Mouse (Mus musculus): ENCODE data around the gene Ubap2l. TPM values are rescaled to one million over a fixed set of nuclear protein-coding genes. Genes with fewer than 3 reads are reported as not detected.

Ubap2l gene
- total RNA-seq, 2 experiments from 2014 or later = 113 to 123 TPM

DNA sequence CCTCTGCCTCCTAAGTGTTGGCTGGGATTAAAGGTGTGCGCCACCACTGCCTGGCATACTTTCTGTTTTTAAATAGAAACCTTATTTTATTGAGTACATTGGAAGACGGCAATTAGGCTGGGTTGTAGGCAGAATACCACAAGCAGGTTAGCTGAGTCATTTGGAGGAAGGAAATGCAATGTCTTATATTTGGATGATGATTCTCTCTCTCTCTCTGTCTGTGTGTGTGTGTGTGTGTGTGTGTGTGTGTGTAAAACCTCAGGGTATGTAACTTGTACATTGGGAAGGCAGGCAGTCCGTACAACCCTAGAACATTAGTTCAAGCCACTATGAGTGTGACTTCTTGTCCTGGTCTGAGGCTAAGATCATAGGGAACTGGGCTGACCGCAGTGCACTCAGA is 64.6 kb downstream of the Ubap2l start:
- intact Hi-C loops (cut with DNase I) = no loop called here
- no peak for DNase-seq (ENCODE audit: low spot score)

DNA sequence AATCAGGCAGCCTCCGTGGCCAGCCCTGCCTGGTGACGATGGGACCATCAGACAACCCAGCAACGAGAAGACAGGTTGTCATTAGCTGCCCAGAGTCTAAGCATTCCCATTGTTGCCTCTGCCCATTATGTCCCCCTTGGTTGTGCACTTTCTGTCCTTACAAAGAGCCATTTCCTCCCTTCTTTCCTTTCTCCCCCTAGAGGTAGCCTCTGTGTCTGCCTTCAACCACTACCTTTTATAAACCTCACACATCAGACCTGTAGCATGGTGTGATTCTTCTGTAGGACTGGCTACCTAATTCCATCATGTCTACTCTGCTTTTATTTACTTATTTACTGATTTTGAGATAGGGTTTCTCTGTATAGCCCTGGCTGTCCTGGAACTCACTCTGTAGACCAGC is 65.2 kb downstream of the Ubap2l start:
- intact Hi-C loops (cut with DNase I) = no loop called here
- no peak for DNase-seq (ENCODE audit: low spot score)

DNA sequence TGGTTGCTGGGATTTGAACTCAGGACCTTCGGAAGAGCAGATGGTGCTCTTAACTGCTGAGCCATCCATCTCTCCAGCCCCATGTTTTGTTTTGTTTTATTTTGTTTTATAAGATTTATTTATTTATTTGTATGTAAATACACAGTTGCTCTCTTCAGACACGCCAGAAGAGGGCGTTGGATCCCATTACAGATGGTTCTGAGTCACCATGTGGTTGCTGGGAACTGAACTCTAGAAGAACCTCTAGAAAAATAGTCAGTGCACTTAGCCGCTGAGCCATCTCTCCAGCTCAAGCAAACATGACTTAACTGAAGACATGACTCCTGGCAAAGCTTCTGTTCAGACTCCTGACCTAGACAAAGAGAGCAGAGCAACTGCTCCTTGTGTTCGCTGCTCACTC is 70.0 kb downstream of the Ubap2l start:
- DNase-seq (ENCODE audit: low spot score) = no peak
- intact Hi-C loops (cut with DNase I) = no loop called here

DNA sequence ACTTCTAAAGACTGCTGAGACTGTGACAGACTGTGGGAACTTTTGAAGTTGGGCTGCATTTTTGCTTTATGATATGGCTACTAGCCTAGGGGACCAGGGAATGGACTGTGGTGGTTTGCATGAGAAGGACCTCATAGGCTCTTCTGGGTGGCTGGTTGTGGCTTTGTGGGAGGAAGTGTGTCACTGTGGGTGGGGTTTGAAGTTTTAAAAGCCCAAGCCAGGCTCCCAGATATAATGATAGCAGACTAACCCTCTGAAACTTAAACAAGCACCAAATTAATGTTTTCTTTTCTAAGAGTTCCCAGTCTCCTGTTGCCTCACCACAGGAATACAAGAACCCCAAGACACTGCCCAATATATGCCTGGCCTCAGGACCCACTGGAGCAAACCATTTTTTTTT is 75.6 kb downstream of the Ubap2l start:
- no peak for DNase-seq (ENCODE audit: low spot score)
- intact Hi-C loops (cut with DNase I) = no loop called here

DNA sequence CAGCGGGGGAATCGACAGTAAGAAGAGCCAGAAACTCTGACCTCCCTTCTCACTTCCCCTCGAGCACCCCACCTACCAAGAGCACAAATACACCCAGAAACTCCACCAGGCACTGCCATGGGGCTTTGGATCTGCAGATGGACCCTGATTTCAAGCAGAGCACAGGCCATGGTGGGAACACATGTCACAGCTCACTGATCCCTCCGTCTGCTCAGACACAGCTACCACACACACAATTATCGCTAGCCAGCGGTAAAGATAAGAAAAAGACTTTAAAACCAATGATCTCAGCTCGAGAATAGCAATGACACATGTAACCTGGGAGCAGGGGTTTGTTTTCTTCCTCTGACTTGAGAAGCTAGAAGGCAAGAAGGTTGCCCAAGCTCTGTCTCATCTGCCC is 83.9 kb downstream of the Ubap2l start:
- no peak for DNase-seq (ENCODE audit: low spot score)
- intact Hi-C loops (cut with DNase I) = no loop called here

DNA sequence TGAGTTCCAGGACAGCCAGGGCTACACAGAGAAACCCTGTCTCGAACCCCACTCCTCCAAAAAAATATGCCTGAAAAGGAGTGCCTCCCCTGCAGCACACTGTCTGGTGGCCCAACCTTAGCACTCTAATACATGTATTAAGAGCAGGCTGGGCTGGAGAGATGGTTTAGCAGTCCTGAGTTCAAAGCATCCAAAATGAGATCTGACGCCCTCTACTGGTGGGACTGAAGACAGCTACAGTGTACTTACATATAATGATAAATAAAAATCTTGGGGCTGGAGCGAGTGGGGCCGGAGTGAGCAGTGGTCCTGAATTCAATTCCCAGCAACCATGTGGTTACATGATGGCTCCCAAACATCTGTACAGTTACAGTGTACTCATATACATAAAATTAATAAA is 85.5 kb downstream of the Ubap2l start:
- intact Hi-C loops (cut with DNase I) = no loop called here
- DNase-seq (ENCODE audit: low spot score) = no peak

DNA sequence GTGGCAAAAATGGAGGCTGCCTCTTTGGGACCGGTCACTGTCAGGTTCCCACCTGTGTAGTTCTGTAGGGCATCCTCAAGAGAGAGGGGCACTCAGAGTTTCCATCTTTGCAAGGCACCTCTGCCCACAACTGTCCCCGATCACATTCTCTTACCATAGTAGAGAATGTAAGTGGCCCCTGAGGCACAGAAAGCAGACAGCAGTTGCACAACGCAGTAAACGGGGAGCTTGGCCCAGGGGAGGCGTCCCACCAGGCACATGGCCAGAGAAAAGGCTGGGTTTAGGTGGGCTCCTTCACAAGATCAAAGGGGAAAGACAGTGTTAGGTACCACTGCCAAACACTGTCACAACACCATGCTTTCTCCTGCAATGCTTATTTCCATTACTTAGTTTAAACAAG is 86.5 kb downstream of the Ubap2l start:
- intact Hi-C loops (cut with DNase I) = no loop called here

DNA sequence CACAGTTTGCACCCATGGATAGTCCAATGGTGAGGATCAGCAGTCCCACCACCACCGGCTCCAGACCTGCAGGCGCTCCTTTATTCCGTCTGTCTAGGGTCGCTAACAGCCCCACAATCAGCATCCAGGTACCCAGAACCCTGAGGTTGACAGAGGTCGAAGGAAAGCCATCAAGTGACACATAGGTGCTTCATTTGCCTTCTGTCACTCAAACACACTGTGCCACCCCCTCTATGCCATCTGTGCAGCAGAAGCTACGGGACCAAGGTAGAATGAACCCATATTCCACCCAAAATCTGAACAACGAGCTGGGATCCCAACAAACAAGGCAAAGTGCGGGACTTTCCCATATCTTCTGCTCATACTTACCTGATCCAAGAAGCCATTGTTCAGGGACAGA is 86.9 kb downstream of the Ubap2l start:
- intact Hi-C loops (cut with DNase I) = no loop called here
- no peak for DNase-seq (ENCODE audit: low spot score)

More for the DNA sequence above, 86.5 kb downstream of the Ubap2l start:
- DNase-seq (ENCODE audit: low spot score) = no peak

DNA sequence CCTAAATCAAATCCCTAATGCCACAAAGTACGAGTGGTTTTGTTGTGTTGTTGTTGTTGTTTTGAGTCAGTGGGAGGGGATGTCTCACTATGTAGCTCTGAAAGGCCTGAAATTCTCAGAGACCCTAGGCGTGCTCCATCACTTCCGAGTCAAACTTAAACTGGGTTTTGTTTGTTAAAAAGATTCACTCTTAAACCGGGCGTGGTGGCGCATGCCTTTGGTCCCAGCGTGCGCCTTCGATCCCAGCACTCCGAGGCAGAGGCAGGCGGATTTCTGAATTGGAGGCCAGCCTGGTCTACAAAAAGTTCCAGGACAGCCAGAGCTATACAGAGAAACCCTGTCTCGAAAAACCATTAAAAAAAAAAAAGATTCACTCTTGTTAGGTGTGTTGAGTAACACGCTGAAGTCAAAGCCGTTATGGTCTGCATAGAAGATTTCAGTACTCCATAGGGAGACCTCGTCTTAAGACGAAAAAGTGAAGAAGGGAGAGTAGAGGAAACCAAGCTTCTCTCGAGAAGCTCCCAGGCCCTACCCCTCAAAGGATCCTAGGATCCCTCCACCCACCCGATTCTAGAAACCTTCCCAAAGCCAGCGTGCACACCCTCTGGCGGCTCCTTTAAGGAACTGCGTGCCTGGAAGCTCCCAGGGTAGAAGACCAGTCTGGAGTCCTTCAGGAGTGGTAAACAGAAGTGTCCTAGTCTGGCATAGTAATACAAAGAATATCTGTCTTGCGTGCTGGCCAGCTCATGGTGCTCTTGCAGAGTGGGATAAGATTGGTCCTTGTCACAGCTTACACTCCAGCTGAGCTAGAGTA is 88.3 kb downstream of the Ubap2l start:
- intact Hi-C loops (cut with DNase I) = loop anchor here (5.0 kb wide), 1 partner anchor 97 kb away; no protein-coding TSS in a partner anchor
- DNase-seq (ENCODE audit: low spot score) = peak; percentile 48

DNA sequence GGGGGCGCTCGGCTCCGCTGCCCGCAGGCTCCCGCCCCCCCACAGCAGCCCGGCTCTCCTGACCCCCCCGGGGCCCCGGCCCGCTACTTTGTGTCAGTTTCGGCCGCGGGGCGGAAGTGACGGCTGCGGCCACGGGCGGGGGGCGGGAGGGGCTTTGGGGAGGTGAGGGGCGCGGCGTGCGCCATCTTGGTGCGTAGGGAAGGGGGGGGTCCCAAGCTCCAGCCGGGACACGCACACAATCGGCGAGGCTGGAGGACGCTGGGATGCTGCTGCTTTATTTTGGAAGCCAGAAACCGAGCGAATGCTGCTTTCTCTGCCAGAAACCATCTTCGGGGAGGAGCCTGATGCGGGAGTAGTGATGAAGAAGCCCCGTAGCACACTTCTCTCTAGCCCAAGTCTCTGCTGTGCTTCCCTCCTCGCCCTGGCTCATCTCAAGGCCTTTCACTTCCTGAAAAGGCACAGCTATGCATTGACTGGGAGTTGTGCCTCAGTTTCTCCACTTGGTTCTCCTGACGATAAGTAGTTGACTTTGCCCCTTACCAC is 89.1 kb downstream of the Ubap2l start, which contains the start of gene Atp8b2:
Atp8b2 (minus strand) TSS at position 288 of the 543 bp plus-strand sequence.
- intact Hi-C loops (cut with DNase I) = loop anchor here (5.0 kb wide), 1 partner anchor 96 kb away; no protein-coding TSS in a partner anchor
- DNase-seq (ENCODE audit: low spot score) = peak; percentile 58

DNA sequence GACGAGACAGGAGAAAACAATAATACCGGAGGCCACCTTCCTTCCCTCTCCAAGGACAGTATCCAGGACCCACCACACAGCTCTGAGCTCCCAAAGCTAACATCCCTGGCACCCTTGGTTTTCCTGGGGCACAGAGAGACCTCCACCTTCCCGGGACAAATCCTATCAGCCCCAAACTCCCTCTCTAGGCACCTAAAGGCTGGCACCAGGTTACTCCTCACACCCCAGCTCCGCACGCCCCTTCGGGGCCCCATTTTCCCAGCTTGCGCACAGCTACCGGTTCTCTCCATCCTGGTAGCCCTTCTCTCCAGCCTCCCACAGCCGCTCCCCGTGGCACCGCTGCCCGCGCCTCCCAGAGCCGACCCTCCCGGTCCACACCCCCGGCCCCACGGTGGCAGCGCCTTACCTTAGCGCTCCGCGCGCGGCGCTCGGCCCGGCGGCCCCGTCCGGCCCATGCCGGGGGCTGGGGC is 89.6 kb downstream of the Ubap2l start:
- DNase-seq (ENCODE audit: low spot score) = no peak
- intact Hi-C loops (cut with DNase I) = loop anchor here (5.0 kb wide), 1 partner anchor 95 kb away; no protein-coding TSS in a partner anchor

DNA sequence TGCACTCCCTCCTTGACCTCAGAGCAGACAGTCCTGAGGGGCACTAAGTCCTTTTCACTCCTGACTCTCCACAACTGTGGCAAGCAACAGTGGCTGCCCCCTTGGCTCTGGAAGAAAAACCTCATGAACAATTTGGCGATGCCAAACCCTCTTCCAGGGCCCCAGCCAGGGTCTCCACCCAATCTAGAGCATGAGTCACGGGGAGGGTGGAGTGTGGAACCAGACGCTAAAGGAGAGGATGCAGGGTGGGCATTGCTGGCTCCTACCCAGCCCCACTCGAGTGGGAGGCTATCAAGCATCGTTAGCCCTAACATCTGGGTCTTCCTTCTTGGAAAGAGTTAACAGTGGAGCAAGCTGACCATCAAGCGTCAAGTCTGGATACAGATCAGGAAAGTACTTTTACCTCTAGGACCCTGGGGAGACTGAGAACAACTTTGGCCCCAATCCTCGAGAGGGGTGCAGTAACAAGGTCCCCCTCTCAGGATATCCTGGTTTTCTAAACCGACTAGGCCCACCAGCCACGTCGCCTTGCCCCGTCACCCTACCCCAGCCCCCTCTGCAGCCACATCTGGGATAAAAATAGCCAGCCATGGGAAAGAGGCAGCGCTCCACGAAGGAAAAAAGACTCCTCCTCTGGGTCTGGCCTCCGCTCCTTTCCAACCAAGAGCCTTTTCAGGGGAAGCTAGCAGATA is 90.2 kb downstream of the Ubap2l start:
- intact Hi-C loops (cut with DNase I) = loop anchor here (5.0 kb wide), 1 partner anchor 95 kb away; no protein-coding TSS in a partner anchor

DNA sequence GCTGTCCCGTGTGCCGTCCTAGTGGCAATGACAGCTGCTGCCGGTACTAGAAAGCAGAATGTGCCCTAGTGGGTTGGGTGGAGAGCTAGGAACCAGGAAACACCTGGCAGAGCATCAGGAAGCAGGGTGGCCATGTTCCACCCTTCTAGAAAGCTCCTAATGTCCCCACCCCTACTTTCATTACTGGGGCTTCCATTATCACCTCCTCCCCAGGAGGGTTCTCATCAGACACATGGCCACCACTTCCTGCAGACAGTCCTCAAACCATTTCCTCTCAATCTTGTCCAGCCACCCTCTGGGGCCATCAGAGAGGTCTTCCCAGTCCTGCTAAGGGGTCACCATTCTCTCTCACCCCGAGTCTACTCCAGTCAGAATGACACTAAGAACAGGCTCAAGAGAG is 91.0 kb downstream of the Ubap2l start:
- no peak for DNase-seq (ENCODE audit: low spot score)
- intact Hi-C loops (cut with DNase I) = loop anchor here (5.0 kb wide), 1 partner anchor 94 kb away; no protein-coding TSS in a partner anchor

More for the DNA sequence above, 90.2 kb downstream of the Ubap2l start:
- peak; percentile 50 for DNase-seq (ENCODE audit: low spot score)

DNA sequence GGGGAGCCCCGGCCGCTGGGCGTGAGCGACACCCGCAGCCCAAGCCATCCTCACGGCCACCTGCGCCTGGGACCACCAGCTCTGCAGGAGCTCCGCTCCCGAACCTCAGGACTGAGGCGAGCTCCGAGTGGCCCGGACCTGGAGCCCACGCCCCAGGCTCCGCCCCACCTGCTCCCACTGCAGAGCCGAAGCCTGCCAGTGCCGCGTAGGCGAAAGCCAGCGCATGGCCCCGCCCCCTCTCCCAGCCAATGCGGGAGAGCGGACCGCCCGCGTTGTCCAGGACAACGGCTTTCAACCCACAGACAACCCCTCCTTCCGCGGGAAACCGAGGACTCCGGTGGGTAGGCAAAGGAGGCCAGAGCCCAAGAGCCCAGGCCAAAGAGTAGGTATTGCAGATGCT is 92.0 kb downstream of the Ubap2l start:
- intact Hi-C loops (cut with DNase I) = loop anchor here (5.0 kb wide), 1 partner anchor 93 kb away; no protein-coding TSS in a partner anchor
- DNase-seq (ENCODE audit: low spot score) = peak; percentile 88

DNA sequence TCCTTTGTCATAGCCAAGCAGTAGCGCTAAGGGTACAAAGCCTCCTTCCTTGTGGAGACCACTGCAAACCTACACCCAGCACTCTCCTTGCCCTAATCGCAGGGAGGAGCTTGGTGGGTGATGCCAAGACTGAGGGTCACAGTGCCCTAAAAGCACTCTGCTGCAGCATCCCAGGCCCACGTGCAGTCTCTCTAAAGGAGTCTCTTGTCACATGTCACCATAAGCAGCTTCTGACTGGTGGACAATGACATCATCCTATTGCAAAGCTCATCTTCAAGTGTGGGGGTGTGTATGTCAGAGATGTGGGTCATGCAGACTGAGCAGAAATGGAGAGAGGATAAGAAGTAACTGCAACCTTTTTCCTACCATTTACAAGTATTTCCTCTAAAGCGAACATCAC is 93.0 kb downstream of the Ubap2l start:
- intact Hi-C loops (cut with DNase I) = loop anchor here (5.0 to 10.0 kb wide), 2 partner anchors 38 to 175 kb away; partner anchors contain the start of gene Hax1
- DNase-seq (ENCODE audit: low spot score) = no peak

DNA sequence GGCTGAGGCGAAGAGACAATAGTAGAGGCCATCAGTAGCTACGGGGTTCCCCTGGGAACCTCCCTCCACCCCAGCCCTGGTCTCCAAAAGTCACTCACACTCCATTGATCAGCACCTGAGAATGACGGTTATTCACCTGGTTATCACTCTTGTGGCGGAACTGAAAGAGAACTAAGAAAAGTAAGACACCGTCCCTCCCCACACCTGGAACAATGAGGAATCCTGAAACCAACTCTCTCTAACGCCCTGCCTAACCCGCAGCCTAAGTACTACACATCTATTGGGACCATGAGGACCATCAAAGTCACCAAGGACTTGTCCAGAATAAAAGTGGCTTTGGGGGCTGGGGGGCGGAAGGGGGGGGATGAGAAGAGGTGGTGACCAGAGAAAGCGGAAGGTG is 94.5 kb downstream of the Ubap2l start:
- no peak for DNase-seq (ENCODE audit: low spot score)
- intact Hi-C loops (cut with DNase I) = loop anchor here (5.0 to 10.0 kb wide), 2 partner anchors 39 to 173 kb away; partner anchors contain the start of gene Hax1

DNA sequence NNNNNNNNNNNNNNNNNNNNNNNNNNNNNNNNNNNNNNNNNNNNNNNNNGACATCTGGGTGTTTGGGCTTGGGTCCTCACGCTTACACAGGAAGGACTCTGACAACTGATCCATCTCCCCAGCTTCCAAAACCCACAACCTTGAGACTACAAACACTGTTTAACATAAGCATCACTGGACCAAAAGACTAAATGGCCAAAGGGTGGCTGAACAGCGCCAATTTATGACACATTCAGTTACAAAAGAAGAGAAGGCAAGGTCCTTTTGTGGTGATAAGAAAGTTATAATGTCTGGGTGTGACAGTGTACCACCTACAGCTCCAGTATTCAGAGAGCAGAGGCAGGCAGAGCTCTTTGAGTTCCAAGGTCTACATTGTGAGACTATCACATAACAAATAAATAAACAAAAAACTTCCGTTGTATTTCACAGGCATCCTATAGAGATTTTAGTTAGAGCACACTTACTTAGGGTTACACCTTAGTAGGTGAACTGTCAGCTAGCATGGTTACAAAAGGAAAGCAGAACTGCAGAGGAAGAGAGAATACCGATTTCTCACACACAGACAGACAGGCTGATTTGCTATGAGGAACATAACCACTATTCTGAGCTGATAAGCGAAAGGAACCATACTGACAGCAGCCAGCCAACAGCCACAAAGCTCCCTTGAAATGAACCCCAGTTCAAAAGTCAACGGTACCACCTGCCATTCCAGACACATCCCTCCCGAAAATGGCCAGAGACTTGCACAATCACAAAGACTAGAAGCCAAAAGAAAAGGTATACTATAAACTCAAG is 96.1 kb downstream of the Ubap2l start:
- intact Hi-C loops (cut with DNase I) = loop anchor here (5.0 to 10.0 kb wide), 2 partner anchors 41 to 172 kb away; partner anchors contain the start of gene Hax1
- DNase-seq (ENCODE audit: low spot score) = no peak

DNA sequence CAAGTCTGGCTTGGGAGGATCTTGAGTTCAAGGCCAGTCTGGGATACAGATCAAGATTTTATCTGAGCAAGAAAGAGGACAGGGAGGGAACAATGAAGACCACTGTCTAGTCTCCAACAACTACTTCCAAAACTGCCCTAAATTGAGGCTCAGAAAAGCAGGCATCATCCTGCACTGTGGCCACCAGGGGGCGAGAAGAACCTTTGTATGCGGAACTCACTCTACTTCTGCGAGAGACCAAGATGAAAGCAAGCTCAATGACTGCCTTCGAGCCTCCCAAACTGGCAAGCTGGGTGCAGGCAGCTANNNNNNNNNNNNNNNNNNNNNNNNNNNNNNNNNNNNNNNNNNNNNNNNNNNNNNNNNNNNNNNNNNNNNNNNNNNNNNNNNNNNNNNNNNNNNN is 99.0 kb downstream of the Ubap2l start:
- intact Hi-C loops (cut with DNase I) = loop anchor here (2.0 to 10.0 kb wide), 2 partner anchors 123 to 169 kb away; no protein-coding TSS in a partner anchor
- peak; percentile 44 for DNase-seq (ENCODE audit: low spot score)

Measured in heart, postnatal 25 days (tissue).